Mouse (Mus musculus) liver, postnatal 0 days (tissue): Measurements from ENCODE around the gene Smc1b. TPM values are rescaled to one million over a fixed set of nuclear protein-coding genes. Genes with fewer than 3 reads are reported as not detected.

Source experiments
- ATAC-seq: fragments of 200-750 bp; cut with Nextera tagmentation; 2 replicates; pipeline ENCODE4 v1.8.0; 2017; ENCODE audit warnings: mild to moderate bottlenecking, moderate library complexity
- DNase-seq: peaks from one replicate; pipeline ENCODE4 v3.0.0-alpha.2; 2016
- H3K27ac ChIP-seq: fragments of 300-500 bp; sonication (generic); 2 replicates; pipeline ENCODE4 v1.5.1; 2014; ENCODE audit warnings: antibody characterized with exemption, moderate library complexity, mild to moderate bottlenecking, low read depth
- H3K27me3 ChIP-seq: fragments of 300-500 bp; sonication (generic); 2 replicates; pipeline ENCODE4 v1.6.1; 2014; ENCODE audit warnings: low read length, control low read depth, mixed read lengths; ENCODE audit not compliant: insufficient read depth
- H3K36me3 ChIP-seq: fragments of 300-500 bp; sonication (generic); replicated peaks from 2 replicates; pipeline ENCODE4 v1.6.1; 2014; ENCODE audit warnings: mild to moderate bottlenecking, control low read depth, low read length, moderate library complexity, mixed read lengths; ENCODE audit not compliant: insufficient read depth
- H3K4me1 ChIP-seq: fragments of 300-500 bp; sonication (generic); 2 replicates; pipeline ENCODE4 v1.6.1; 2014; ENCODE audit warnings: antibody characterized with exemption, mild to moderate bottlenecking, control low read depth; ENCODE audit not compliant: insufficient read depth
- H3K4me2 ChIP-seq: fragments of 300-500 bp; sonication (generic); 2 replicates; pipeline ENCODE4 v1.6.1; 2014; ENCODE audit warnings: low read depth, mild to moderate bottlenecking, low read length, moderate library complexity, mixed read lengths
- H3K4me3 ChIP-seq: fragments of 300-500 bp; sonication (generic); 2 replicates; pipeline ENCODE4 v1.5.1; 2014; ENCODE audit warnings: low read depth, low read length
- H3K9ac ChIP-seq: fragments of 300-500 bp; sonication (generic); replicated peaks from 2 replicates; pipeline ENCODE4 v1.6.1; 2014; ENCODE audit warnings: mild to moderate bottlenecking, moderate library complexity
- H3K9me3 ChIP-seq: fragments of 300-500 bp; sonication (generic); 2 replicates; pipeline ENCODE4 v1.6.1; 2016; ENCODE audit warnings: mild to moderate bottlenecking, control low read depth, low read length, mixed read lengths
- CTCF ChIP-seq: sonication (generic); IDR thresholded peaks from 2 replicates; pipeline ENCODE4 v1.5.1; 2016; ENCODE audit warnings: antibody characterized with exemption, low read depth
- EP300 ChIP-seq: IDR thresholded peaks from 2 replicates; pipeline ENCODE4 v1.6.1; 2016; ENCODE audit warnings: antibody characterized with exemption, low read depth, mild to moderate bottlenecking
- WGBS: fragments of 180-500 bp; shearing (Covaris S2); extraction: QIAGEN DNeasy Blood & Tissue Kit; methylation state at CpG from one replicate; pipeline ENCODE4 v1.1.7; 2014; ENCODE audit not compliant: insufficient replicate concordance; 5-methylcytosine and 5-hydroxymethylcytosine counted together
- polyA plus RNA-seq: library from polyadenylated mRNA; unstranded; fragments of >200 nt; fragmentation: Nextera tagmentation; extraction: Ambion mirVana; gene quantifications from 2 replicates; pipeline ENCODE4 v1.2.1, GENCODE M21; 2015

The Smc1b gene
- polyA plus RNA-seq, 1 experiment from 2014 or later: 0.94 TPM

DNA sequence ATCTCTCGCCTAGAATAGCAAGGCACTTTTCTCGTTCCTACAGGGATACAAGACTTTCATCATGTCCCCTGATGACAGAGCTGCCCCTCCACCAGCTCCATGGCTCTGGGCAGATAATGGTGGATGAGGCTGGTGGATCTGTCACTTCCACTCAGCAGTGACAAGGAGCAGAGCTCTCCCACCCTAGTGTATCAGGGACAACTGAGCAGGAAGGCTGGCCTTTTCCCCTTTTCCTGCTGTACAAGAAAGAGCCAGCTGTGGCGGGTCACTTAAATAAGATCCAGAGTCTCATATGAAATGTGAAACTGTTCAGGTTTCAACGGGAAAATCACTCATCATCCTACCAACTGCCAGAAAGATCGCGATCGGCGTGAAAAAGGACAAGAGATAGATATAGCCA lies 41.7 kb upstream of the Smc1b start:
- no peak for DNase-seq

GRCm38 (mm10) chr15:85172054-85172453 lies 40.3 kb upstream of the Smc1b start:
- no peak overlapping the region for H3K4me3 ChIP-seq
- DNase-seq (no peak), ATAC-seq (no peak)
- no peak overlapping the region for H3K4me2 ChIP-seq
- no peaks in the 10 kb centered on the region for H3K4me1 ChIP-seq
- 58% methylated on average over 2 of the region's 2 CpGs for WGBS
- TF ChIP-seq EP300 (no peak), CTCF (no peak)
- no peak overlapping the region for H3K27ac ChIP-seq
- H3K27me3 ChIP-seq: no peaks in the 10 kb centered on the region
- no peaks in the 10 kb centered on the region for H3K9me3 ChIP-seq
- no peaks in the 10 kb centered on the region for H3K36me3 ChIP-seq
- no peak overlapping the region for H3K9ac ChIP-seq

More for the DNA sequence above, 41.7 kb upstream of the Smc1b start:
- Histone ChIP-seq H3K36me3 (no peaks in the 10 kb centered on the region), H3K9ac (no peak overlapping the region), H3K9me3 (no peaks in the 10 kb centered on the region), H3K27ac (no peak overlapping the region), H3K4me1 (no peaks in the 10 kb centered on the region), H3K27me3 (no peaks in the 10 kb centered on the region), H3K4me3 (no peak overlapping the region), H3K4me2 (no peak overlapping the region)
- TF ChIP-seq EP300: no peak
- TF ChIP-seq CTCF: no peak
- no peak for ATAC-seq
- WGBS: 76% methylated on average over 8 of the region's 8 CpGs

DNA sequence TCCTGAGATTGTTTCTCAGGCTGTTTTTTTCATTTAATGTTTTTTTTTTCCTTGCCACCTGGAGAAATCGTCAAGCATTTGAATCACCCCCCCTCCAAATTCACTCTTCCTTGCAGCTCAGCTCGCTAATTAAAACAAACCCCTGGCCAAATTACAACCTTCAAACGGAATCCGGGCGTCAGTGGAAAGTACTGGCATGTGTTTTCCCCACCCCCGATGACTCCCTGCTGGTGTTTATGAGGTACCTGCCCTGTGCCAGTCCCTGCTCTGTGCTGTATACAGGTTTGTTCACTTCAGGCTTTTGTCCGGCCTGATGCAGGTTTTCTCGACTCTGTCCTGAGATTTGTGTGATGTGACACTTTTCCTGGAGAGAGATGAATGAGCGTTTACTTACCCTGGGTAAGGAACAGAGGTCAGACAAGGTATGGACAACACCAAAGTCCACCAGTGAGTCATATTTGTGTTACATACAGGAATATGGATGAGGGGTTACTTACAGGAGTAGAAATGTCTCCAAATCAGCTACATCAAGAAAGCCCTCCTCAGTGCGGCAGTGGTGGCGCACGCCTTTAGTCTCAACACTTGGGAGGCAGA lies 35.4 kb upstream of the Smc1b start:
- no peaks in the 10 kb centered on the region for H3K4me1 ChIP-seq
- no peak for TF ChIP-seq CTCF
- no peak overlapping the region for H3K9ac ChIP-seq
- ATAC-seq (no peak), DNase-seq (no peak)
- 58% methylated on average over 12 of the region's 12 CpGs for WGBS
- no peaks in the 10 kb centered on the region for H3K9me3 ChIP-seq
- no peaks in the 10 kb centered on the region for H3K27me3 ChIP-seq
- no peak overlapping the region for H3K4me2 ChIP-seq
- H3K27ac ChIP-seq: no peak overlapping the region
- no peak overlapping the region for H3K4me3 ChIP-seq
- no peaks in the 10 kb centered on the region for H3K36me3 ChIP-seq

GRCm38 (mm10) chr15:85166433-85166933 lies 34.7 kb upstream of the Smc1b start:
- Histone ChIP-seq H3K4me2 (no peak overlapping the region), H3K9me3 (no peaks in the 10 kb centered on the region), H3K27ac (no peak overlapping the region), H3K4me3 (no peak overlapping the region), H3K9ac (no peak overlapping the region), H3K4me1 (no peaks in the 10 kb centered on the region), H3K36me3 (no peaks in the 10 kb centered on the region), H3K27me3 (no peaks in the 10 kb centered on the region)
- 53% methylated on average over 11 of the region's 11 CpGs for WGBS
- DNase-seq (no peak), ATAC-seq (no peak)
- no peak for TF ChIP-seq CTCF

GRCm38 (mm10) chr15:85162693-85163663 lies 31.2 kb upstream of the Smc1b start:
- Histone ChIP-seq H3K27me3 (no peaks in the 10 kb centered on the region), H3K4me1 (no peaks in the 10 kb centered on the region), H3K9ac (no peak overlapping the region), H3K27ac (no peak overlapping the region), H3K4me3 (no peak overlapping the region), H3K9me3 (no peaks in the 10 kb centered on the region), H3K4me2 (no peak overlapping the region), H3K36me3 (no peaks in the 10 kb centered on the region)
- no peak for DNase-seq
- WGBS: 45% methylated on average over 21 of the region's 21 CpGs
- TF ChIP-seq EP300 (no peak), CTCF (no peak)
- no peak for ATAC-seq

GRCm38 (mm10) chr15:85161416-85161815 lies 29.7 kb upstream of the Smc1b start:
- no peak overlapping the region for H3K4me2 ChIP-seq
- ATAC-seq (no peak), DNase-seq (no peak)
- no peaks in the 10 kb centered on the region for H3K4me1 ChIP-seq
- H3K9me3 ChIP-seq: no peaks in the 10 kb centered on the region
- H3K27me3 ChIP-seq: no peaks in the 10 kb centered on the region
- no peak overlapping the region for H3K9ac ChIP-seq
- H3K36me3 ChIP-seq: no peaks in the 10 kb centered on the region
- TF ChIP-seq CTCF (no peak), EP300 (no peak)
- no peak overlapping the region for H3K27ac ChIP-seq
- H3K4me3 ChIP-seq: no peak overlapping the region
